Mouse (Mus musculus): ENCODE data around the gene Wdr5b. TPM values are rescaled to one million over a fixed set of nuclear protein-coding genes. Genes with fewer than 3 reads are reported as not detected.

Wdr5b gene
- polyA plus RNA-seq, 1 experiment from 2014 or later, result 10.4 TPM

DNA sequence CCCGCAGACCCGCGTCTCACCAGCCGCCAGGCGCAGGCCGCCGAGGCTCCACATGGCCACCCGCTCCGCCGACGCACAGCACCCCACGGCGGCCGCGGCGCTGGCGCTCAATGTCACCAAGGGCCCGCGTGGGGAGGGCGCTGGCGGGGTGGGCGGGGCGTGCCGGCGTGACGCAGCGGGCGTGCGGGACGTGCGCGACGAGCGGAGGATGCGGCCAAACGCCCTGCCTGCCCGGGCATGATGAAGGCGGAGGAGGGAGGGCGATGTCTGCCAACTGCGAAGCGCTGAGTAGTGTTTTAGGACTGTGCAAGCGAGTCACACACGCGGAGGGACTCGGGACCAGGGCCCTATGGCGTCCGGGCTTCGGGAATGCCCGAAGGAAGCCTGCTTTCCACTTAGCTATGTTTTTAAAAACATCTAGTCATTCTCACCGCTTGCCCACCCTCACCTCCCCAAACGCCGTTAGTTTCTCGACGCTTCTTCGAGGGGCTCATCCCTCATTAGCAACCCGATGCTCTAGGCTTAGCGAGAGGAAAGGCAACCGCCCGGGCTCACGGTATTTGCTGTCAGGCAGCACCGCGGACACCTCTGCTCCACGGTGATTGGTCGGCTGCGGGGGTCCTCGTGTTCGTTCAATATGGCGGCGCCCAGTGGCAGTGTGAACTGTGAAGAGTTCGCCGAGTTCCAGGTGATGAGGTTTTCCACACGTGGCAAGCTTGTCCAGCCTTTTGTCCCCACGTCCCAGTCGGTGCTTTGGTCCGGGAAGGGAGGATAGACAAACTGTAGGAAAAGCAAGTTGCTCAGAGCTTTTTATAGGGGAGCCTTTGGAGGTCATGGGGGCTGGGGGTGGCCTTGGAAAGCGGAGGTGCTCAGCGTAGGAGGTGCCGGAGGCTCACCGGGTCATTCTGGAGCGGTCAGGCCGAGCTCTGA, 30.7 kb downstream of the Wdr5b start, which contains the start of the genes Fam162a and Ccdc58:
Gene Fam162a (minus strand): TSS at position 145 of the 930 bp plus-strand sequence.
Gene Ccdc58 (plus strand): TSS at position 236 of the 930 bp plus-strand sequence.
- under 1% methylated on average over 81 of the region's 81 CpGs for WGBS
- peaks cover 10% of the 10 kb centered on the region; the same call in 1 of the 2 replicates for H3K4me1 ChIP-seq
- no peaks in the 10 kb centered on the region for H3K36me3 ChIP-seq
- H3K4me2 ChIP-seq (replicated peaks), result peak within 1 kb of the TSS; percentile 62
- H3K27me3 ChIP-seq, result no peaks in the 10 kb centered on the region
- H3K9me3 ChIP-seq (replicated peaks), result no peaks in the 10 kb centered on the region
- peak within 1 kb of the TSS; percentile 77 for H3K4me3 ChIP-seq (replicated peaks)
- peak; percentile 96 for ATAC-seq (ENCODE audit: insufficient number of reproducible peaks, low FRiP score, low TSS enrichment, low read depth)
- peak within 1 kb of the TSS; percentile 85 for H3K9ac ChIP-seq
- H3K27ac ChIP-seq (replicated peaks), result peak within 1 kb of the TSS; percentile 100

DNA sequence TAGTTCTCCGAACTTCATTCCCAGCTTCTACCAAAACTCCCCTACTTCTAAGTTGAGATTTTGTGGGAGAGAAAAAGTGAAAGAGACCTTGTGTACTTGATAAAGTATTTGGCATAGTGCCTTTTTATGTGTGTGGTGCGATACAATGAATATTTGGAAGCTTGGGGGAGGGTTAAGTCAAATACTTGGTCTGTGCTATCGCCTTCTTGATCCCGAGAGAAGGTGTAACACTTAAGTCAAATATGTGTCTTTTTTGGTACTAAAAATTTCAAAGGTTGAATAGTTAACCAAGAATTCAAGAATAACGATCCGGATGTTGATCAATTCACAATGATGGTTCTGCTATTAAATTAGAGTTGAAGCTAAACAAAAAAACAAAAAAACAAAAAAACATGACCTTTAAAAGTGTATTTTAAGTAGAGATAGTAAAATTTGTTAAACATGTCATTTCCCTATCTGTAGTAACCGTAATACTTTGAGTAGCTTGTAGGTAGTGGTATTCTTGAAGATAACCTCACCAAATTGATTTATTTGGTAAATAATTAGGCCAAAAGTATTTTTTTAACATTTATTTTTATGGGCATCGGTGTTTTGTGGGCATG, 31.5 kb downstream of the Wdr5b start:
- ATAC-seq (ENCODE audit: insufficient number of reproducible peaks, low FRiP score, low TSS enrichment, low read depth), result no peak
- WGBS, result 28% methylated on average over 8 of the region's 8 CpGs
- Histone ChIP-seq H3K4me3 (replicated peaks) (peak overlapping the region; percentile 77), H3K4me1 (peaks cover 10% of the 10 kb centered on the region; the same call in 1 of the 2 replicates), H3K9me3 (replicated peaks) (no peaks in the 10 kb centered on the region), H3K4me2 (replicated peaks) (peak overlapping the region; percentile 62), H3K27ac (replicated peaks) (peak overlapping the region; percentile 100), H3K36me3 (no peaks in the 10 kb centered on the region), H3K9ac (peak overlapping the region; percentile 53), H3K27me3 (no peaks in the 10 kb centered on the region)

DNA sequence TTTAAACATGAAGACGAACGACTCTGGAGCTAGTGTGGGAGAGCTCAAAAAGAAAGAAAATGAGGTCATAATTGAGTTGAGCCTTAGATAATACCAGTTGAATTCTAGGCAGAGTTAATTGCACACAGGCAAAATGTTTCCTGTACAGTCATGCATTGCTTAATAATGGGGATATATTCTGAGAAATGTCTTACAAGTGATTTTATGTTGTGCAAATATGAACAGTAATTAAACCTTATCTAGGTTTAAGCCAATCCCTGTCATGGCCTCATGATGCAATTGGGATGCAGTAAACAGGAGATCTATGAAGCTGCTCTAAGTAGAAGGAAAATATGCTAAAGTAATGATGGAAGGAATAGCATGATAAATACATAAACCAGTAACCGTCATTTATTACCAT, 33.8 kb downstream of the Wdr5b start:
- H3K4me3 ChIP-seq (replicated peaks), result no peak overlapping the region

DNA sequence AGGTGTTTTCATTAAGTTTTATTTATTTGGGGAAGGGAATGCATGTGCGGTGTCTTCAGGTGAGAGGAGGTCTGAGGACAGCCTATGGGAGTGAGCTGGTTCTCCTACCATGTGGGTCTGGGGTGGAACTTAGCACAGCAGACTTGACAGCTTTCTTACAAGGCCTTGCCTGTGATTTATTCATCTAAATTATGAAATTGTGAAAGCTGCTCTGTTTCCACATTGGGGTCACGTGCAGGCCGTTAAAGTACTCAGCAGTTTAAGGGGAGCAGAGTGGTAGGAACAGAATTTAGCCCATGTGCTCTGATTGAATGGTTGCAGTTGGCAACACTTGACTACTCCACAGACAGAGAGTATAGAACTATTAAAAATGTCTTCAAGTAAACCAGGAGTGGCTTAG, 38.9 kb downstream of the Wdr5b start:
- Histone ChIP-seq H3K27me3 (no peaks in the 10 kb centered on the region), H3K27ac (replicated peaks) (no peak overlapping the region), H3K4me2 (replicated peaks) (no peak overlapping the region), H3K36me3 (peaks cover 10% of the 10 kb centered on the region), H3K9ac (no peak overlapping the region), H3K4me3 (replicated peaks) (no peak overlapping the region), H3K4me1 (no peaks in the 10 kb centered on the region), H3K9me3 (replicated peaks) (no peaks in the 10 kb centered on the region)
- no peak for ATAC-seq (ENCODE audit: insufficient number of reproducible peaks, low FRiP score, low TSS enrichment, low read depth)
- 91% methylated on average over 3 of the region's 3 CpGs for whole genome bisulfite sequencing

More for the DNA sequence above, 33.8 kb downstream of the Wdr5b start:
- Histone ChIP-seq H3K4me2 (replicated peaks) (no peak overlapping the region), H3K4me1 (no peaks in the 10 kb centered on the region), H3K9me3 (replicated peaks) (no peaks in the 10 kb centered on the region), H3K27ac (replicated peaks) (no peak overlapping the region; the same call in 1 of the 2 replicates), H3K27me3 (no peaks in the 10 kb centered on the region), H3K36me3 (no peaks in the 10 kb centered on the region), H3K9ac (no peak overlapping the region)
- no peak for ATAC-seq (ENCODE audit: insufficient number of reproducible peaks, low FRiP score, low TSS enrichment, low read depth)
- 83% methylated on average over 3 of the region's 3 CpGs for WGBS

DNA sequence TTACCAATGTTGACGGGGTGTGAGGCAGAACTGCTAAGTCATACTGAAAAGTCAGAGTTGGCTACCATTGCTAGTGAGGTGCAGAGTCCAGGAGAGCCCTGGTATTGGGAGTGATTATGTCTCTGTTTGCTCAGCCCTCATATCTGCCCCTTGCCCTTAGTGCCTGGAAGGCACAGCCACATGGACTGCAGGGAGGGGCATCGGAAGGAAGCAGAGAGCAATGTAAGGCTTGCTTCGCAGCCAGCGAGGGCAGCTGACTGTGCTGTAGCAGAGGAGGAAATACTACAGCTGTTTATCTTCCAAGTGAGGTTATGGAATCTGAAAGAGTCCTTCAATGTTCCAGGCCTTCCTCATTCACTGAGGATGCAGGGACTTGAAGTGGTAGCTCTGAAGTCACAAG, 46.9 kb downstream of the Wdr5b start:
- WGBS, result 85% methylated on average over 4 of the region's 4 CpGs
- Histone ChIP-seq H3K4me1 (no peaks in the 10 kb centered on the region), H3K9me3 (replicated peaks) (no peaks in the 10 kb centered on the region), H3K36me3 (peaks cover 41% of the 10 kb centered on the region), H3K9ac (no peak overlapping the region), H3K27me3 (no peaks in the 10 kb centered on the region), H3K27ac (replicated peaks) (no peak overlapping the region), H3K4me2 (replicated peaks) (no peak overlapping the region), H3K4me3 (replicated peaks) (no peak overlapping the region)
- ATAC-seq (ENCODE audit: insufficient number of reproducible peaks, low FRiP score, low TSS enrichment, low read depth), result no peak

DNA sequence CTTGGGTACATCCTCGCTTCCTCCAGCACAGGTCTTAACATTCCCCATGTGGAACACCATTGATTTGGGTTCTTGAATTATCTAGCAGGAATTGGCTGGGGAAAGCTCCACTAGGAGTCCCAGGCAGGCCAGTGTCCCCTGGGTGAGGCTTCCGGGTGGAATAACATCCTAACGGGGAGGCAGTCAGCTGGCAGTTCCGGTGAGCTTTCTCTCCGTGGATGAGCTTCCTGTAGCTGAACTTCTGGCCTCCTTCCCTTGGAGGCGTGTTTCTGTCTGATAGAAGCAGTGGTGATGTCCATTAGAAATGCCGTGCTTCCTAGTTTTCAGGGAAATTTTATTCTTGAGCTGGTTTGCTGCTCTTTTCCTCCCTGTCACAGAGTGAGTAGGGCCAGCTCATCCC, 48.1 kb downstream of the Wdr5b start:
- Histone ChIP-seq H3K4me1 (peaks cover 3% of the 10 kb centered on the region; the same call in 1 of the 2 replicates), H3K27me3 (no peaks in the 10 kb centered on the region), H3K4me2 (replicated peaks) (no peak overlapping the region), H3K4me3 (replicated peaks) (no peak overlapping the region), H3K36me3 (peaks cover 35% of the 10 kb centered on the region), H3K9ac (no peak overlapping the region), H3K9me3 (replicated peaks) (no peaks in the 10 kb centered on the region), H3K27ac (replicated peaks) (no peak overlapping the region)
- ATAC-seq (ENCODE audit: insufficient number of reproducible peaks, low FRiP score, low TSS enrichment, low read depth), result no peak
- 81% methylated on average over 7 of the region's 7 CpGs for WGBS

DNA sequence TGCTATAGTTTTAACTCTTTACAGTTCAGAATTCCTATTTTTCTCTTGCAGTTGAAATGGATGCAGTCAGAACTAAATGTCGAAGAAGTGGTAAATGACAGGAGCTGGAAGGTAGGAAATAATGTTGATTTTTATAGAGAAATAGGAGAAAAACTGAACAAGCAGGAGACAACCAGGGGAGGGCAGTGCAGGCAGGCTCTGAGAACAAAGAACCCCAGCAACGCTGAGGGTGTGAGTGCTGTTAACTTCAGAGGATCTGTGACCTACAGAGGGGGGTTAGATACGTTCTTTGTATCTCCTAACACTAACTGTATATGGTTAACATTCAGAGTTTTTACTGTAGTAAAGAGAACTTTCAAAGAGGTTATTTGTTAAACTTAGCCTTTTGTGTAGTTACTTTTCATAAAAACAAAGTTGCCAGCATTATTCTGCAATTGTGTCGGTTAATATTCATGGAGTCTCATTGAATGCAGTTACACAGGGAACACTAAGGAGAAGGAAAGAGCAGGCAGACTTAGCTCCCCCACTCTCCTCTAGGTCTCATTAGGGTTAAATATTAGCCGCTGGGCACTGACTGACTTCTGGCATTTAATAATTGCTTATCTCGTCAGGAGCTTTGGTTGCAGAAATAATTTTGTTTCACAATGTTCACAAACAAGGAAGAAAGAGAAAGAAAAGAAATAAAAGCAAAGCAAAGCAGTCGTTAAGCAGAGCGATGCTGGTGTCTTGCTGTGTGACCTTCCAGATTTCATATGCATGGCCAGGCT, 49.0 kb downstream of the Wdr5b start:
- Histone ChIP-seq H3K4me3 (replicated peaks) (no peak overlapping the region), H3K4me1 (peaks cover 3% of the 10 kb centered on the region; the same call in 1 of the 2 replicates), H3K9ac (no peak overlapping the region), H3K36me3 (peaks cover 33% of the 10 kb centered on the region), H3K27ac (replicated peaks) (0 out of 2 replicates have a peak overlapping the region, but pooled peaks have one; percentile 11), H3K27me3 (no peaks in the 10 kb centered on the region), H3K9me3 (replicated peaks) (no peaks in the 10 kb centered on the region), H3K4me2 (replicated peaks) (no peak overlapping the region)
- WGBS, result 71% methylated on average over 8 of the region's 8 CpGs
- ATAC-seq (ENCODE audit: insufficient number of reproducible peaks, low FRiP score, low TSS enrichment, low read depth), result no peak

DNA sequence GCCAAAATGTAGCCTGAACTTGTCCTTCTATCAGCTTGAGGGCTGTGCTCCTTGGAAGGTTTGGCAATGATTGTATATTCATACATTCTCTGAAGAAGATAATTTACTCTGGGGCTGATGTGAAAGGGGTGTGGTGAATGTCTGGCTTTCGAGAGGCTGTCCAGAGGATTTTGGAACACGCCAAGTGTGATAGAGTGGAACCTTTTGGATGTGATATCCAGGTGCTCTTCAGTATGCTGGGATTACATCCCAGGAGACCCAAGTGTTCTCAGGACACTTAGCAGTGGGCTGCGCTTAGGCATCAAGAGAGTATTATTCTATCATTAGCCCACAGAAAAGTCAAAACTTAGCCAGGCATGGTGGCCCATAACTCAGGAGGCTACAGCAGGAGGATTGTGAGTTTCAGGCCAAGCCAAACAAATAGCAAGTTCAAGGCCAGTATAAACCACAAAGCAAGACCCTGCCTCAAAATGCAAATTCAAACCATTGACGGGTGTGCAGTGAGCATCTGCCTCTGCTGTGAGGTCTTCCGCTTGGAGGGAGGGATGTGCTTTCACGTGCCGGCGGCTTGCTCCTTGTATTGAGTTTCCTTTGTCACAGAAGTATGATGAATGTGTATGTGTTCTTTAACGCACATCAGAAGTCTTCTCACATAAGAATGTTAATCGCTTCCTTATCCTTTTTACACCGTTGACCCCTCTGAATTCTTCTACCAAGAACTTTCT, 50.0 kb downstream of the Wdr5b start:
- Histone ChIP-seq H3K36me3 (peaks cover 26% of the 10 kb centered on the region), H3K4me3 (replicated peaks) (no peak overlapping the region), H3K27me3 (no peaks in the 10 kb centered on the region), H3K27ac (replicated peaks) (peak overlapping the region; percentile 31; the same call in 1 of the 2 replicates), H3K9ac (no peak overlapping the region), H3K4me2 (replicated peaks) (no peak overlapping the region), H3K4me1 (peaks cover 3% of the 10 kb centered on the region; the same call in 1 of the 2 replicates), H3K9me3 (replicated peaks) (no peaks in the 10 kb centered on the region)
- WGBS, result 74% methylated on average over 11 of the region's 11 CpGs
- ATAC-seq (ENCODE audit: insufficient number of reproducible peaks, low FRiP score, low TSS enrichment, low read depth), result no peak
